Mouse (Mus musculus) thymus, adult 2 months (tissue): ENCODE measurements around the gene Rgs6. TPM values are rescaled to one million over a fixed set of nuclear protein-coding genes. Genes with fewer than 3 reads are reported as not detected.

ENCODE experiments used
- DNase-seq: peaks from one replicate; pipeline ENCODE4 v3.0.0; 2021
- H3K27ac ChIP-seq: fragments of 200-500 bp; 2 replicates; pipeline ENCODE4 v1.5.1; 2012; ENCODE audit warnings: low read length, control low read depth; ENCODE audit not compliant: control insufficient read depth, insufficient read depth
- H3K27me3 ChIP-seq: fragments of 200-500 bp; 2 replicates; pipeline ENCODE4 v1.6.1; 2012; ENCODE audit warnings: mild to moderate bottlenecking, low read length, moderate library complexity, mixed read lengths; ENCODE audit not compliant: control insufficient read depth, insufficient read depth
- H3K36me3 ChIP-seq: fragments of 200-500 bp; 2 replicates; pipeline ENCODE4 v1.6.1; 2012; ENCODE audit warnings: mild to moderate bottlenecking, low read length, moderate library complexity; ENCODE audit not compliant: control insufficient read depth, insufficient read depth
- H3K4me1 ChIP-seq: fragments of 200-500 bp; replicated peaks from 2 replicates; pipeline ENCODE4 v1.6.1; 2012; ENCODE audit warnings: low read length; ENCODE audit not compliant: control insufficient read depth, insufficient read depth
- H3K4me3 ChIP-seq: fragments of 200-500 bp; 2 replicates; pipeline ENCODE4 v1.5.1; 2012; ENCODE audit warnings: mild to moderate bottlenecking, low read length, control low read depth, moderate library complexity; ENCODE audit not compliant: control insufficient read depth, insufficient read depth
- CTCF ChIP-seq: fragments of 200-500 bp; IDR thresholded peaks from 2 replicates; pipeline ENCODE4 v1.5.1; 2012; ENCODE audit warnings: mild to moderate bottlenecking, control low read depth, low read length, moderate library complexity, borderline replicate concordance; ENCODE audit not compliant: control insufficient read depth, poor library complexity, insufficient read depth; ENCODE audit errors: extremely low read depth
- POLR2A ChIP-seq: fragments of 200-500 bp; IDR thresholded peaks from 2 replicates; pipeline ENCODE4 v1.6.1; 2012; ENCODE audit warnings: mild to moderate bottlenecking, low read length, control low read depth, moderate library complexity; ENCODE audit not compliant: control insufficient read depth, poor library complexity, insufficient read depth; ENCODE audit errors: extremely low read depth
- WGBS: fragments of 180-500 bp; shearing (Covaris S2); methylation state at CpG from one replicate; pipeline ENCODE4 v1.1.7; 2018; 5-methylcytosine and 5-hydroxymethylcytosine counted together
- polyA plus RNA-seq: library from polyadenylated mRNA; depleted of rRNA; stranded (reverse); fragments of >200 nt; gene quantifications from 2 replicates; pipeline ENCODE4 v1.2.3, GENCODE M21; 2012

Gene Rgs6
- polyA plus RNA-seq, 1 experiment: 0.46 TPM

GRCm38 (mm10) chr12:83073879-83074368 is 485.8 kb downstream of the Rgs6 start:
- 66% methylated on average over 6 of the region's 6 CpGs for WGBS

GRCm38 (mm10) chr12:83076179-83076578 is 488.1 kb downstream of the Rgs6 start:
- 94% methylated on average over 3 of the region's 3 CpGs for WGBS
- Histone ChIP-seq H3K27me3 (no peaks in the 10 kb centered on the region), H3K36me3 (no peaks in the 10 kb centered on the region), H3K4me3 (no peak overlapping the region), H3K27ac (no peak overlapping the region), H3K4me1 (no peaks in the 10 kb centered on the region)
- TF ChIP-seq POLR2A: no peak
- no peak for TF ChIP-seq CTCF
- no peak for DNase-seq

More at GRCm38 (mm10) chr12:83073879-83074368, 485.8 kb downstream of the Rgs6 start:
- no peak for DNase-seq
- H3K27me3 ChIP-seq: no peaks in the 10 kb centered on the region
- no peak for TF ChIP-seq POLR2A
- TF ChIP-seq CTCF: no peak
- no peak overlapping the region for H3K27ac ChIP-seq
- H3K4me1 ChIP-seq: no peaks in the 10 kb centered on the region
- H3K4me3 ChIP-seq: no peak overlapping the region
- no peaks in the 10 kb centered on the region for H3K36me3 ChIP-seq

GRCm38 (mm10) chr12:83077486-83077885 is 489.4 kb downstream of the Rgs6 start:
- no peak for DNase-seq
- Histone ChIP-seq H3K27me3 (no peaks in the 10 kb centered on the region), H3K4me1 (no peaks in the 10 kb centered on the region), H3K4me3 (no peak overlapping the region), H3K36me3 (no peaks in the 10 kb centered on the region), H3K27ac (no peak overlapping the region)
- TF ChIP-seq CTCF (no peak), POLR2A (no peak)
- WGBS: 96% methylated on average over 2 of the region's 2 CpGs

- H3K27ac ChIP-seq: no peak overlapping the region
- TF ChIP-seq CTCF (no peak), POLR2A (no peak)
- H3K4me3 ChIP-seq: no peak overlapping the region
- H3K36me3 ChIP-seq: no peaks in the 10 kb centered on the region
- DNase-seq: no peak
- H3K27me3 ChIP-seq: no peaks in the 10 kb centered on the region
- no peaks in the 10 kb centered on the region for H3K4me1 ChIP-seq
- 90% methylated on average over 3 of the region's 4 CpGs for WGBS
These were observed 495.3 kb downstream of the Rgs6 start for GRCm38 (mm10) chr12:83083427-83083826.

GRCm38 (mm10) chr12:83084614-83085013 is 496.5 kb downstream of the Rgs6 start:
- TF ChIP-seq POLR2A: no peak
- TF ChIP-seq CTCF: no peak
- Histone ChIP-seq H3K4me1 (no peaks in the 10 kb centered on the region), H3K4me3 (no peak overlapping the region), H3K27ac (no peak overlapping the region), H3K27me3 (no peaks in the 10 kb centered on the region), H3K36me3 (no peaks in the 10 kb centered on the region)
- DNase-seq: no peak
- 94% methylated on average over 5 of the region's 5 CpGs for WGBS

- Histone ChIP-seq H3K4me3 (no peak overlapping the region), H3K27me3 (no peaks in the 10 kb centered on the region), H3K27ac (no peak overlapping the region), H3K4me1 (no peaks in the 10 kb centered on the region), H3K36me3 (no peaks in the 10 kb centered on the region)
- 92% methylated on average over 4 of the region's 4 CpGs for WGBS
- TF ChIP-seq POLR2A (no peak), CTCF (no peak)
- DNase-seq: no peak
These were observed 498.9 kb downstream of the Rgs6 start for GRCm38 (mm10) chr12:83087010-83087409.

GRCm38 (mm10) chr12:83087555-83087954 is 499.5 kb downstream of the Rgs6 start:
- TF ChIP-seq CTCF (no peak), POLR2A (no peak)
- H3K27ac ChIP-seq: no peak overlapping the region
- no peaks in the 10 kb centered on the region for H3K36me3 ChIP-seq
- H3K4me3 ChIP-seq: no peak overlapping the region
- WGBS: 77% methylated on average over 7 of the region's 7 CpGs
- H3K4me1 ChIP-seq: no peaks in the 10 kb centered on the region
- no peaks in the 10 kb centered on the region for H3K27me3 ChIP-seq
- no peak for DNase-seq
